Mouse (Mus musculus) lung, embryonic 16.5 days (tissue): ENCODE results near the gene Jph2. TPM values are rescaled to one million over a fixed set of nuclear protein-coding genes. Genes with fewer than 3 reads are reported as not detected.

Experiments used
- polyA plus RNA-seq: library from polyadenylated mRNA; unstranded; fragments of >200 nt; fragmentation: Nextera tagmentation; extraction: Ambion mirVana; gene quantifications from 2 replicates; pipeline ENCODE4 v1.2.1, GENCODE M21; 2015

Gene Jph2
- polyA plus RNA-seq, 1 experiment from 2014 or later: 4.8 TPM

Other genes with a start within 250 kb of the Jph2 start
- 3.8 and 5.3 TPM in 2 replicates for gene Tox2, start 194.9 kb downstream of the Jph2 start, polyA plus RNA-seq
- gene Oser1, start 26.7 kb upstream of the Jph2 start, polyA plus RNA-seq: 83.2 and 89.9 TPM in 2 replicates
- gene Gdap1l1, start 40.5 kb upstream of the Jph2 start, polyA plus RNA-seq: 0.89 and 0.92 TPM in 2 replicates
- gene Fitm2, start 74.6 kb upstream of the Jph2 start, polyA plus RNA-seq: 9.5 and 9.9 TPM in 2 replicates
- gene R3hdml, start 94.3 kb upstream of the Jph2 start, polyA plus RNA-seq: not detected in 2 replicates
- gene Hnf4a, start 108.8 kb upstream of the Jph2 start, polyA plus RNA-seq: 0.34 TPM in 1 of 2 replicates, not detected in the other
- gene Ttpal, start 204.3 kb upstream of the Jph2 start, polyA plus RNA-seq: 29.5 and 31.2 TPM in 2 replicates
- 71.5 and 72.8 TPM in 2 replicates for gene Serinc3, start 247.1 kb upstream of the Jph2 start, polyA plus RNA-seq